Mouse (Mus musculus): ENCODE data around the gene Scube1. TPM values are rescaled to one million over a fixed set of nuclear protein-coding genes. Genes with fewer than 3 reads are reported as not detected.

The Scube1 gene
- polyA plus RNA-seq, 1 experiment = 19.3 TPM

- H3K27ac ChIP-seq (ENCODE audit: insufficient read depth, low read depth, low read length) = peak overlapping the region; percentile 53; the same call in 1 of the 2 replicates
- no peaks in the 10 kb centered on the region for H3K36me3 ChIP-seq (ENCODE audit: control insufficient read depth, insufficient read depth, low read length)
- H3K4me1 ChIP-seq (ENCODE audit: control insufficient read depth, insufficient read depth, insufficient read length, low read length) = 0 out of 2 replicates have a peak, but pooled peaks cover 3% of the 10 kb centered on the region
- H3K27me3 ChIP-seq (ENCODE audit: control insufficient read depth, insufficient read depth, low read length) = no peaks in the 10 kb centered on the region
- TF ChIP-seq POLR2A (IDR thresholded peaks at IDR 0.05; ENCODE audit: low read depth, low read length) (no peak), CTCF (IDR thresholded peaks at IDR 0.05; ENCODE audit: extremely low read depth, insufficient read length, insufficient replicate concordance, low read depth, low read length) (no peak)
- no peak overlapping the region for H3K4me3 ChIP-seq (ENCODE audit: low read depth, low read length)
- WGBS = 66% methylated on average over 5 of the region's 5 CpGs
Measured at GRCm38 (mm10) chr15:83679729-83680128, 45.1 kb downstream of the Scube1 start.

GRCm38 (mm10) chr15:83678606-83679005 lies 46.2 kb downstream of the Scube1 start:
- no peak overlapping the region for H3K27ac ChIP-seq (ENCODE audit: insufficient read depth, low read depth, low read length)
- TF ChIP-seq POLR2A (IDR thresholded peaks at IDR 0.05; ENCODE audit: low read depth, low read length) (no peak), CTCF (IDR thresholded peaks at IDR 0.05; ENCODE audit: extremely low read depth, insufficient read length, insufficient replicate concordance, low read depth, low read length) (no peak)
- WGBS = 33% methylated on average over 11 of the region's 11 CpGs

GRCm38 (mm10) chr15:83678089-83678488 lies 46.7 kb downstream of the Scube1 start:
- WGBS = 34% methylated on average over 7 of the region's 7 CpGs
- TF ChIP-seq CTCF (IDR thresholded peaks at IDR 0.05; ENCODE audit: extremely low read depth, insufficient read length, insufficient replicate concordance, low read depth, low read length) (no peak), POLR2A (IDR thresholded peaks at IDR 0.05; ENCODE audit: low read depth, low read length) (no peak)
- H3K36me3 ChIP-seq (ENCODE audit: control insufficient read depth, insufficient read depth, low read length) = no peaks in the 10 kb centered on the region
- H3K4me1 ChIP-seq (ENCODE audit: control insufficient read depth, insufficient read depth, insufficient read length, low read length) = 0 out of 2 replicates have a peak, but pooled peaks cover 3% of the 10 kb centered on the region
- H3K27ac ChIP-seq (ENCODE audit: insufficient read depth, low read depth, low read length) = no peak overlapping the region
- no peak overlapping the region for H3K4me3 ChIP-seq (ENCODE audit: low read depth, low read length)
- H3K27me3 ChIP-seq (ENCODE audit: control insufficient read depth, insufficient read depth, low read length) = no peaks in the 10 kb centered on the region

More at GRCm38 (mm10) chr15:83678606-83679005, 46.2 kb downstream of the Scube1 start:
- Histone ChIP-seq H3K4me3 (ENCODE audit: low read depth, low read length) (no peak overlapping the region), H3K36me3 (ENCODE audit: control insufficient read depth, insufficient read depth, low read length) (no peaks in the 10 kb centered on the region), H3K27me3 (ENCODE audit: control insufficient read depth, insufficient read depth, low read length) (no peaks in the 10 kb centered on the region), H3K4me1 (ENCODE audit: control insufficient read depth, insufficient read depth, insufficient read length, low read length) (0 out of 2 replicates have a peak, but pooled peaks cover 3% of the 10 kb centered on the region)

- H3K4me1 ChIP-seq (ENCODE audit: control insufficient read depth, insufficient read depth, insufficient read length, low read length) = 0 out of 2 replicates have a peak, but pooled peaks cover 3% of the 10 kb centered on the region
- no peak overlapping the region for H3K27ac ChIP-seq (ENCODE audit: insufficient read depth, low read depth, low read length)
- no peaks in the 10 kb centered on the region for H3K36me3 ChIP-seq (ENCODE audit: control insufficient read depth, insufficient read depth, low read length)
- TF ChIP-seq CTCF (IDR thresholded peaks at IDR 0.05; ENCODE audit: extremely low read depth, insufficient read length, insufficient replicate concordance, low read depth, low read length) (no peak), POLR2A (IDR thresholded peaks at IDR 0.05; ENCODE audit: low read depth, low read length) (no peak)
- no peak overlapping the region for H3K4me3 ChIP-seq (ENCODE audit: low read depth, low read length)
- 86% methylated on average over 6 of the region's 6 CpGs for WGBS
- no peaks in the 10 kb centered on the region for H3K27me3 ChIP-seq (ENCODE audit: control insufficient read depth, insufficient read depth, low read length)
Measured at GRCm38 (mm10) chr15:83677098-83677497, 47.7 kb downstream of the Scube1 start.

GRCm38 (mm10) chr15:83676286-83676685 lies 48.5 kb downstream of the Scube1 start:
- WGBS = 83% methylated on average over 3 of the region's 3 CpGs
- Histone ChIP-seq H3K27me3 (ENCODE audit: control insufficient read depth, insufficient read depth, low read length) (no peaks in the 10 kb centered on the region), H3K4me3 (ENCODE audit: low read depth, low read length) (no peak overlapping the region), H3K4me1 (ENCODE audit: control insufficient read depth, insufficient read depth, insufficient read length, low read length) (0 out of 2 replicates have a peak, but pooled peaks cover 3% of the 10 kb centered on the region), H3K36me3 (ENCODE audit: control insufficient read depth, insufficient read depth, low read length) (no peaks in the 10 kb centered on the region), H3K27ac (ENCODE audit: insufficient read depth, low read depth, low read length) (no peak overlapping the region)
- no peak for TF ChIP-seq POLR2A (IDR thresholded peaks at IDR 0.05; ENCODE audit: low read depth, low read length)

GRCm38 (mm10) chr15:83673621-83674020 lies 51.2 kb downstream of the Scube1 start:
- H3K27me3 ChIP-seq (ENCODE audit: control insufficient read depth, insufficient read depth, low read length) = no peaks in the 10 kb centered on the region
- WGBS = 82% methylated on average over 3 of the region's 3 CpGs

GRCm38 (mm10) chr15:83667501-83667900 lies 57.3 kb downstream of the Scube1 start:
- 65% methylated on average over 6 of the region's 6 CpGs for WGBS

More at GRCm38 (mm10) chr15:83673621-83674020, 51.2 kb downstream of the Scube1 start:
- no peaks in the 10 kb centered on the region for H3K36me3 ChIP-seq (ENCODE audit: control insufficient read depth, insufficient read depth, low read length)
- TF ChIP-seq POLR2A (IDR thresholded peaks at IDR 0.05; ENCODE audit: low read depth, low read length) (no peak), CTCF (IDR thresholded peaks at IDR 0.05; ENCODE audit: extremely low read depth, insufficient read length, insufficient replicate concordance, low read depth, low read length) (no peak)
- H3K4me3 ChIP-seq (ENCODE audit: low read depth, low read length) = no peak overlapping the region
- no peak overlapping the region for H3K27ac ChIP-seq (ENCODE audit: insufficient read depth, low read depth, low read length)
- no peaks in the 10 kb centered on the region for H3K4me1 ChIP-seq (ENCODE audit: control insufficient read depth, insufficient read depth, insufficient read length, low read length)

More at GRCm38 (mm10) chr15:83667501-83667900, 57.3 kb downstream of the Scube1 start:
- Histone ChIP-seq H3K27ac (ENCODE audit: insufficient read depth, low read depth, low read length) (no peak overlapping the region), H3K27me3 (ENCODE audit: control insufficient read depth, insufficient read depth, low read length) (no peaks in the 10 kb centered on the region), H3K4me3 (ENCODE audit: low read depth, low read length) (no peak overlapping the region), H3K36me3 (ENCODE audit: control insufficient read depth, insufficient read depth, low read length) (no peaks in the 10 kb centered on the region), H3K4me1 (ENCODE audit: control insufficient read depth, insufficient read depth, insufficient read length, low read length) (no peaks in the 10 kb centered on the region)
- no peak for TF ChIP-seq CTCF (IDR thresholded peaks at IDR 0.05; ENCODE audit: extremely low read depth, insufficient read length, insufficient replicate concordance, low read depth, low read length)
- TF ChIP-seq POLR2A (IDR thresholded peaks at IDR 0.05; ENCODE audit: low read depth, low read length) = no peak
